Mouse (Mus musculus): Measurements from ENCODE around the gene Txndc9.

GRCm38 (mm10) chr1:37998371-37999199, 892 bp upstream of the Txndc9 start:
- TF ChIP-seq CTCF (IDR thresholded peaks at IDR 0.05; ENCODE audit: insufficient read depth, low read depth, low read length) = no peak
- no peak for TF ChIP-seq POLR2A (IDR thresholded peaks at IDR 0.05; ENCODE audit: insufficient read depth, low read depth, low read length)

All from olfactory bulb, adult 2 months (tissue).